9 mouse cellular contexts compared by ENCODE assay signal in genomic region chr2:146258736-146259469, GRCm38 (mm10). TPM values are rescaled to one million over a fixed set of nuclear protein-coding genes. Genes with fewer than 3 reads are reported as not detected.
DNase-seq lines count a peak whose midpoint lies in the region; ATAC-seq and TF ChIP-seq lines count a peak whose summit lies in the region.
"Had no signal": no experiment of that assay in that cellular context is flagged by ENCODE, and none has a peak within 500 bp of the region (broad histone marks: within the 10 kb centered on the region; RNA-seq: fewer than 3 reads in every experiment).

No protein-coding gene starts in this region.

- no peak overlapping the region for H3K4me3 ChIP-seq in embryonic facial prominence, embryonic 14.5 days (ENCODE audit: low read depth, low read length)
- H3K4me3 ChIP-seq in embryonic facial prominence, embryonic 10.5 days = no peak overlapping the region
- no peak overlapping the region for H3K4me3 ChIP-seq in hindbrain, embryonic 11.5 days (ENCODE audit: low read depth, low read length)
- H3K4me3 ChIP-seq in midbrain, embryonic 12.5 days = no peak overlapping the region
- no peak overlapping the region for H3K4me3 ChIP-seq in gastrocnemius, adult 2 months
- H3K4me3 ChIP-seq: limb, embryonic 13.5 days had no signal

- no peak overlapping the region for H3K27ac ChIP-seq in embryonic facial prominence, embryonic 14.5 days (replicated peaks; ENCODE audit: low read depth, low read length)
- H3K27ac ChIP-seq in embryonic facial prominence, embryonic 10.5 days (replicated peaks) = no peak overlapping the region
- H3K27ac ChIP-seq in hindbrain, embryonic 11.5 days (ENCODE audit: low read depth, low read length) = peak overlapping the region; percentile 48; the same call in 1 of the 2 replicates
- peak overlapping the region; percentile 82 for H3K27ac ChIP-seq in midbrain, embryonic 12.5 days (replicated peaks)
- H3K27ac ChIP-seq in gastrocnemius, adult 2 months = no peak overlapping the region
- H3K27ac ChIP-seq: limb, embryonic 13.5 days had no signal

- WGBS in embryonic facial prominence, embryonic 14.5 days = 34% methylated on average over 10 of the region's 10 CpGs
- 27% methylated on average over 10 of the region's 10 CpGs for WGBS in embryonic facial prominence, embryonic 10.5 days
- WGBS in hindbrain, embryonic 11.5 days = 21% methylated on average over 10 of the region's 10 CpGs
- WGBS in midbrain, embryonic 12.5 days = 10% methylated on average over 10 of the region's 10 CpGs

- no peak for ATAC-seq in embryonic facial prominence, embryonic 14.5 days (ENCODE audit: low read depth)
- peak; percentile 45 for ATAC-seq in hindbrain, embryonic 11.5 days (ENCODE audit: low FRiP score)
- peak; percentile 23; the same call in 1 of the 2 replicates for ATAC-seq in midbrain, embryonic 12.5 days (ENCODE audit: low FRiP score, low read depth)

- intact Hi-C loops in gastrocnemius, adult 2 months (cut with DNase I) = no loop called here

- no peaks in the 10 kb centered on the region for H3K9me3 ChIP-seq in embryonic facial prominence, embryonic 14.5 days (ENCODE audit: control insufficient read depth, low read length)
- no peaks in the 10 kb centered on the region for H3K9me3 ChIP-seq in embryonic facial prominence, embryonic 10.5 days
- H3K9me3 ChIP-seq in hindbrain, embryonic 11.5 days (ENCODE audit: control insufficient read depth, low read length) = no peaks in the 10 kb centered on the region
- H3K9me3 ChIP-seq in midbrain, embryonic 12.5 days = no peaks in the 10 kb centered on the region
- H3K9me3 ChIP-seq: limb, embryonic 13.5 days had no signal

- DNase-seq in embryonic facial prominence, embryonic 14.5 days (ENCODE audit: low spot score) = peak; percentile 27
- no peak for DNase-seq in embryonic facial prominence, embryonic 10.5 days (ENCODE audit: low spot score)
- peak; percentile 35 for DNase-seq in embryo, embryonic 11 days
- DNase-seq in hindbrain, embryonic 11.5 days (ENCODE audit: low spot score) = peak; percentile 40
- no peak for DNase-seq in gastrocnemius, adult 2 months
- no peak for DNase-seq in lung, postnatal 14 days
- no peak for DNase-seq in spleen, postnatal 14 days (ENCODE audit: low spot score in 2 of 2)

- 0 out of 2 replicates have a peak, but pooled peaks cover 4% of the 10 kb centered on the region for H3K4me1 ChIP-seq in embryonic facial prominence, embryonic 14.5 days (ENCODE audit: control insufficient read depth, insufficient read depth, low read length)
- H3K4me1 ChIP-seq in embryonic facial prominence, embryonic 10.5 days = peaks cover 42% of the 10 kb centered on the region
- H3K4me1 ChIP-seq in hindbrain, embryonic 11.5 days (replicated peaks; ENCODE audit: control insufficient read depth, insufficient read depth, low read length) = no peaks in the 10 kb centered on the region
- H3K4me1 ChIP-seq in midbrain, embryonic 12.5 days = peaks cover 62% of the 10 kb centered on the region

- no peaks in the 10 kb centered on the region for H3K27me3 ChIP-seq in embryonic facial prominence, embryonic 14.5 days (replicated peaks; ENCODE audit: control insufficient read depth, insufficient read depth, low read length)
- H3K27me3 ChIP-seq in embryonic facial prominence, embryonic 10.5 days (replicated peaks; ENCODE audit: low read depth, poor library complexity, severe bottlenecking) = peaks cover 6% of the 10 kb centered on the region; the same call in 1 of the 2 replicates
- H3K27me3 ChIP-seq in hindbrain, embryonic 11.5 days (ENCODE audit: control insufficient read depth, insufficient read depth, low read length) = no peaks in the 10 kb centered on the region
- peaks cover 19% of the 10 kb centered on the region for H3K27me3 ChIP-seq in midbrain, embryonic 12.5 days
- H3K27me3 ChIP-seq: limb, embryonic 13.5 days had no signal

- no peak overlapping the region; the same call in 1 of the 2 replicates for H3K9ac ChIP-seq in embryonic facial prominence, embryonic 14.5 days (ENCODE audit: low read depth, low read length)
- H3K9ac ChIP-seq in hindbrain, embryonic 11.5 days (ENCODE audit: low read depth, low read length) = no peak overlapping the region
- no peak overlapping the region for H3K9ac ChIP-seq in midbrain, embryonic 12.5 days (replicated peaks)
- H3K9ac ChIP-seq: limb, embryonic 13.5 days had no signal

- TF ChIP-seq CTCF in gastrocnemius, adult 2 months (IDR thresholded peaks at IDR 0.05) = no peak

- H3K36me3 ChIP-seq in embryonic facial prominence, embryonic 14.5 days (ENCODE audit: control insufficient read depth, insufficient read depth, low read length) = no peaks in the 10 kb centered on the region
- H3K36me3 ChIP-seq in embryonic facial prominence, embryonic 10.5 days (replicated peaks) = no peaks in the 10 kb centered on the region
- H3K36me3 ChIP-seq in hindbrain, embryonic 11.5 days (ENCODE audit: control insufficient read depth, insufficient read depth, low read length) = no peaks in the 10 kb centered on the region
- no peaks in the 10 kb centered on the region for H3K36me3 ChIP-seq in midbrain, embryonic 12.5 days
- H3K36me3 ChIP-seq: limb, embryonic 13.5 days had no signal

- no peak overlapping the region for H3K4me2 ChIP-seq in embryonic facial prominence, embryonic 14.5 days (ENCODE audit: low read depth, low read length)
- no peak overlapping the region for H3K4me2 ChIP-seq in hindbrain, embryonic 11.5 days (replicated peaks; ENCODE audit: low read depth, low read length)
- no peak overlapping the region for H3K4me2 ChIP-seq in midbrain, embryonic 12.5 days (replicated peaks)
- H3K4me2 ChIP-seq: limb, embryonic 13.5 days had no signal

RNA-seq across cellular contexts. Expression of gene Insm1, which starts 37.2 kb away (rescaled TPM):
- polyA plus RNA-seq in embryonic facial prominence, embryonic 14.5 days (2014; fragmentation: Nextera tagmentation; extraction: Ambion mirVana) = 1.0 and 1.3 TPM in 2 replicates
- 1.5 and 1.9 TPM in 2 replicates for polyA plus RNA-seq in embryonic facial prominence, embryonic 10.5 days (2016; fragmentation: Nextera tagmentation; extraction: Ambion mirVana)
- 11.9 and 12.3 TPM in 2 replicates for polyA plus RNA-seq in hindbrain, embryonic 11.5 days (2014; fragmentation: Nextera tagmentation; extraction: Ambion mirVana)
- 12.2 and 12.8 TPM in 2 replicates for polyA plus RNA-seq in midbrain, embryonic 12.5 days (2016; fragmentation: Nextera tagmentation; extraction: Ambion mirVana)
- total RNA-seq in gastrocnemius, adult 2 months (2021) = not detected
- polyA plus RNA-seq: limb, embryonic 13.5 days had no signal

Comparison
In these comparisons a context has a peak if more than half of its experiments do, and no peak if none do; other contexts are left out.
1. DNase-seq: peak in embryonic facial prominence, embryonic 14.5 days (single experiment), embryo, embryonic 11 days (single experiment) and hindbrain, embryonic 11.5 days (single experiment); none in embryonic facial prominence, embryonic 10.5 days (single experiment), gastrocnemius, adult 2 months (single experiment), lung, postnatal 14 days (single experiment) and spleen, postnatal 14 days (0 of 2).
2. H3K27ac ChIP-seq: peak in hindbrain, embryonic 11.5 days (single experiment) and midbrain, embryonic 12.5 days (single experiment); none in embryonic facial prominence, embryonic 14.5 days (single experiment), embryonic facial prominence, embryonic 10.5 days (single experiment) and gastrocnemius, adult 2 months (single experiment).